9 mouse cellular contexts compared by ENCODE assay signal in the genomic region with DNA sequence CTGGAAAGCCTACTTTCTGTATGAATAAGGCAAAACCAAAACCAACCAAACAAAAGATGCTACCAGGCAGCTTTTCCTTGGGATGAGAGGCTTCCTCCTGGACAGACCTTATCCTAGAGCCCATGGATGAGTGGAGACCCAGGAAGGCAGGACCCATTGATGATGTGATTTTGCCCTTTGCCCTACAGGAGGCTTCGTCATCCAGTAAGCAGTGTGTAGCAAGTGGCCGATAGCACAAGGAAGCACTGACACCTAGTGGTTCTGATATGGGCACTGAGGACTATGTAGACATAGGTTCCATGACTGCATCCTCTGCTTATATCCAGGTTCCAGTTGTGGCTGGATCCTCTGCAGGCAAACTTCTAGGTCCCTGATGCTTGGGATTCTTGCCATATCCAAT.
DNase-seq lines count a peak whose midpoint lies in the region; ATAC-seq and TF ChIP-seq lines count a peak whose summit lies in the region.
"Had no signal": no experiment of that assay in that cellular context is flagged by ENCODE, and none has a peak within 500 bp of the region (broad histone marks: within the 10 kb centered on the region; RNA-seq: fewer than 3 reads in every experiment).

No protein-coding gene starts in this region.

- H3K4me3 ChIP-seq in layer of hippocampus, adult 2 months = no peak overlapping the region
- no peak overlapping the region for H3K4me3 ChIP-seq in midbrain, embryonic 15.5 days
- H3K4me3 ChIP-seq in hindbrain, embryonic 10.5 days = no peak overlapping the region
- H3K4me3 ChIP-seq: hindbrain, embryonic 15.5 days had no signal

- H3K4me2 ChIP-seq in midbrain, embryonic 15.5 days = no peak overlapping the region
- H3K4me2 ChIP-seq: hindbrain, embryonic 15.5 days had no signal

- TF ChIP-seq CTCF in layer of hippocampus, adult 2 months (conservative IDR thresholded peaks at IDR 0.05) = peak; percentile 68

- H3K27ac ChIP-seq in layer of hippocampus, adult 2 months = no peak overlapping the region
- no peak overlapping the region for H3K27ac ChIP-seq in midbrain, embryonic 15.5 days
- no peak overlapping the region for H3K27ac ChIP-seq in hindbrain, embryonic 10.5 days
- H3K27ac ChIP-seq: hindbrain, embryonic 15.5 days had no signal

- H3K27me3 ChIP-seq in midbrain, embryonic 15.5 days (replicated peaks) = no peaks in the 10 kb centered on the region
- peaks cover 3% of the 10 kb centered on the region; the same call in 1 of the 2 replicates for H3K27me3 ChIP-seq in hindbrain, embryonic 10.5 days (ENCODE audit: insufficient read depth, poor library complexity, severe bottlenecking)
- H3K27me3 ChIP-seq: hindbrain, embryonic 15.5 days had no signal

- H3K9ac ChIP-seq in midbrain, embryonic 15.5 days = no peak overlapping the region
- H3K9ac ChIP-seq: hindbrain, embryonic 15.5 days had no signal

- H3K4me1 ChIP-seq in midbrain, embryonic 15.5 days = no peaks in the 10 kb centered on the region
- peaks cover 32% of the 10 kb centered on the region for H3K4me1 ChIP-seq in hindbrain, embryonic 10.5 days (replicated peaks)

- H3K9me3 ChIP-seq in midbrain, embryonic 15.5 days = no peaks in the 10 kb centered on the region
- H3K9me3 ChIP-seq in hindbrain, embryonic 10.5 days = no peaks in the 10 kb centered on the region
- H3K9me3 ChIP-seq: hindbrain, embryonic 15.5 days had no signal

- DNase-seq in layer of hippocampus, adult 2 months (ENCODE audit: low spot score in 2 of 2) = no peak
- no peak for DNase-seq in layer of hippocampus, adult 18-20 months (ENCODE audit: low spot score in 2 of 2)
- peak; percentile 74 for DNase-seq in NIH3T3 (ENCODE audit: low read depth)
- DNase-seq in layer of hippocampus, postnatal 14 days (ENCODE audit: low spot score in 2 of 2) = no peak
- DNase-seq in hindbrain, embryonic 10.5 days (ENCODE audit: low spot score) = no peak
- DNase-seq in right cerebral cortex, postnatal 10 days (ENCODE audit: low spot score in 2 of 2) = no peak

- H3K36me3 ChIP-seq in midbrain, embryonic 15.5 days (replicated peaks) = no peaks in the 10 kb centered on the region
- H3K36me3 ChIP-seq in hindbrain, embryonic 10.5 days = no peaks in the 10 kb centered on the region
- H3K36me3 ChIP-seq: hindbrain, embryonic 15.5 days had no signal

- WGBS in midbrain, embryonic 15.5 days = 50% methylated on average over 2 of the region's 2 CpGs
- WGBS in hindbrain, embryonic 10.5 days = 65% methylated on average over 2 of the region's 2 CpGs

- peak; percentile 46; the same call in 1 of the 2 replicates for ATAC-seq in common myeloid progenitor, adult 5-6 weeks (replicated peaks; ENCODE audit: low read depth, poor library complexity, severe bottlenecking)
- 0 out of 2 replicates have a peak, but pooled peaks have one; percentile 48 for ATAC-seq in midbrain, embryonic 15.5 days (replicated peaks)
